Mouse (Mus musculus) C2C12 (cell line): Measurements from ENCODE around the gene Psmc3.

Experiments used
- CTCF ChIP-seq: IDR thresholded peaks from one replicate; pipeline ENCODE4 v1.5.1; 2011; ENCODE audit not compliant: control insufficient read depth, insufficient read depth, insufficient read length
- FOSL1 ChIP-seq: IDR thresholded peaks from one replicate; pipeline ENCODE4 v1.8.0; 2011; ENCODE audit warnings: mild to moderate bottlenecking, low read length; ENCODE audit not compliant: poor library complexity, insufficient read depth, severe bottlenecking
- USF1 ChIP-seq: IDR thresholded peaks from one replicate; pipeline ENCODE4 v1.6.1; 2011; ENCODE audit warnings: low read depth, mild to moderate bottlenecking, control low read depth, moderate library complexity

GRCm38 (mm10) chr2:91113334-91113733 lies 59.5 kb downstream of the Psmc3 start:
- no peak for TF ChIP-seq CTCF
- no peak for TF ChIP-seq USF1
- no peak for TF ChIP-seq FOSL1
